Mouse (Mus musculus) liver, embryonic 12.5 days (tissue): ENCODE results near the gene Otud4. TPM values are rescaled to one million over a fixed set of nuclear protein-coding genes. Genes with fewer than 3 reads are reported as not detected.

ENCODE experiments used
- ATAC-seq: fragments of 200-750 bp; cut with Nextera tagmentation; 2 replicates; pipeline ENCODE4 v1.8.0; 2017; ENCODE audit warnings: moderate number of reproducible peaks, mild to moderate bottlenecking, moderate library complexity
- H3K27ac ChIP-seq: fragments of 300-500 bp; sonication (generic); 2 replicates; pipeline ENCODE4 v1.5.1; 2016; ENCODE audit warnings: mild to moderate bottlenecking
- H3K27me3 ChIP-seq: fragments of 300-500 bp; sonication (generic); replicated peaks from 2 replicates; pipeline ENCODE4 v1.6.1; 2016; ENCODE audit warnings: mild to moderate bottlenecking, moderate library complexity
- H3K36me3 ChIP-seq: fragments of 300-500 bp; sonication (generic); 2 replicates; pipeline ENCODE4 v1.6.1; 2016; ENCODE audit warnings: mild to moderate bottlenecking, moderate library complexity
- H3K4me1 ChIP-seq: fragments of 300-500 bp; sonication (generic); 2 replicates; pipeline ENCODE4 v1.6.1; 2016
- H3K4me2 ChIP-seq: fragments of 300-500 bp; sonication (generic); 2 replicates; pipeline ENCODE4 v1.6.1; 2016; ENCODE audit warnings: mild to moderate bottlenecking, moderate library complexity
- H3K4me3 ChIP-seq: fragments of 300-500 bp; sonication (generic); 2 replicates; pipeline ENCODE4 v1.5.1; 2016; ENCODE audit warnings: mild to moderate bottlenecking, moderate library complexity
- H3K9ac ChIP-seq: fragments of 300-500 bp; sonication (generic); 2 replicates; pipeline ENCODE4 v1.6.1; 2016; ENCODE audit warnings: mild to moderate bottlenecking, moderate library complexity
- H3K9me3 ChIP-seq: fragments of 300-500 bp; sonication (generic); replicated peaks from 2 replicates; pipeline ENCODE4 v1.6.1; 2016; ENCODE audit warnings: mild to moderate bottlenecking, moderate library complexity
- WGBS: fragments of 180-500 bp; shearing (Covaris S2); methylation state at CpG from one replicate; pipeline ENCODE4 v1.1.7; 2016; ENCODE audit not compliant: insufficient replicate concordance; 5-methylcytosine and 5-hydroxymethylcytosine counted together
- polyA plus RNA-seq: library from polyadenylated mRNA; unstranded; fragments of >200 nt; fragmentation: Nextera tagmentation; extraction: Ambion mirVana; gene quantifications from 2 replicates; pipeline ENCODE4 v1.2.1, GENCODE M21; 2016

Otud4 gene
- polyA plus RNA-seq, 1 experiment from 2014 or later, result 17.2 TPM

GRCm38 (mm10) chr8:79711064-79711961 lies 71.9 kb downstream of the Otud4 start, which contains the start of the genes Abce1 and Anapc10:
Gene Abce1, minus strand, starts transcription at chr8:79711740.
Gene Anapc10, plus strand, starts transcription at chr8:79711820.
- peak within 1 kb of the TSS; percentile 92 for H3K4me3 ChIP-seq
- H3K9me3 ChIP-seq, result no peaks in the 10 kb centered on the region
- ATAC-seq, result peak; percentile 97
- H3K27me3 ChIP-seq, result no peaks in the 10 kb centered on the region
- under 1% methylated on average over 73 of the region's 73 CpGs for WGBS
- H3K27ac ChIP-seq, result peak within 1 kb of the TSS; percentile 90
- peaks cover 12% of the 10 kb centered on the region for H3K4me1 ChIP-seq
- peak within 1 kb of the TSS; percentile 81 for H3K4me2 ChIP-seq
- peaks cover 33% of the 10 kb centered on the region for H3K36me3 ChIP-seq
- H3K9ac ChIP-seq, result peak within 1 kb of the TSS; percentile 93

- 41% methylated on average over 5 of the region's 6 CpGs for WGBS
- Histone ChIP-seq H3K4me1 (peaks cover 12% of the 10 kb centered on the region), H3K27ac (no peak overlapping the region), H3K4me3 (peak overlapping the region; percentile 92), H3K4me2 (peak overlapping the region; percentile 81), H3K9me3 (no peaks in the 10 kb centered on the region), H3K36me3 (peaks cover 30% of the 10 kb centered on the region), H3K9ac (peak overlapping the region; percentile 56; the same call in 1 of the 2 replicates), H3K27me3 (no peaks in the 10 kb centered on the region)
- ATAC-seq, result no peak
Observed at GRCm38 (mm10) chr8:79712676-79713075, 73.3 kb downstream of the Otud4 start.

GRCm38 (mm10) chr8:79721537-79721936 lies 82.1 kb downstream of the Otud4 start:
- H3K4me2 ChIP-seq, result no peak overlapping the region
- no peak overlapping the region for H3K27ac ChIP-seq
- ATAC-seq, result no peak
- no peaks in the 10 kb centered on the region for H3K4me1 ChIP-seq
- H3K9ac ChIP-seq, result no peak overlapping the region
- H3K4me3 ChIP-seq, result no peak overlapping the region
- no peaks in the 10 kb centered on the region for H3K27me3 ChIP-seq
- no peaks in the 10 kb centered on the region for H3K9me3 ChIP-seq
- peaks cover 51% of the 10 kb centered on the region for H3K36me3 ChIP-seq

- Histone ChIP-seq H3K4me2 (no peak overlapping the region), H3K27me3 (no peaks in the 10 kb centered on the region), H3K9me3 (no peaks in the 10 kb centered on the region), H3K9ac (no peak overlapping the region), H3K36me3 (peaks cover 41% of the 10 kb centered on the region), H3K27ac (no peak overlapping the region), H3K4me3 (no peak overlapping the region), H3K4me1 (no peaks in the 10 kb centered on the region)
- no peak for ATAC-seq
Observed at GRCm38 (mm10) chr8:79723308-79723707, 83.9 kb downstream of the Otud4 start.

DNA sequence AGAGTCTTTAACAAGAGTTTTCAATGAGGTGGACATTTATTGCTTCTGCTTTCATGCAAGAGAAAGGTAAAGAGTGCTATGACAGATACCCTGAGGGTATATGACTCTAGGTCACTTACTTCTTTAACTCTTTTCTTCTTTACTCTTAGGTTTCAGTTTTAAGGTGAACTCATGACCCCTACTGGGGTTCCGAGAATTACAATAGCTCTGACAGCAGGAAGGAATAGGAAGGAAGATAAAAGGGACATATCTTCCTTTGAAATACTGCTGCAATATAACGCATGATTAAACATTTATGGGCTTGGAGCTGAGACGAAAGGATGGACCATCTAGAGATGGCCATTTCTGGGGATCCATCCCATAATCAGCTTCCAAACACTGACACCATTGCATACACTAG lies 85.2 kb downstream of the Otud4 start:
- WGBS, result 64% methylated on average over 3 of the region's 3 CpGs
- no peak overlapping the region for H3K4me3 ChIP-seq

More for the DNA sequence above, 85.2 kb downstream of the Otud4 start:
- H3K9me3 ChIP-seq, result no peaks in the 10 kb centered on the region
- H3K27me3 ChIP-seq, result no peaks in the 10 kb centered on the region
- peaks cover 44% of the 10 kb centered on the region for H3K36me3 ChIP-seq
- H3K27ac ChIP-seq, result no peak overlapping the region
- H3K4me2 ChIP-seq, result no peak overlapping the region
- H3K9ac ChIP-seq, result no peak overlapping the region
- no peaks in the 10 kb centered on the region for H3K4me1 ChIP-seq
- ATAC-seq, result no peak

Other genes with a start within 250 kb of the Otud4 start
- gene Smad1, start 240.1 kb upstream of the Otud4 start, polyA plus RNA-seq, result 9.5 and 9.6 TPM in 2 replicates
- 119 and 124 TPM in 2 replicates for gene Abce1, start 72.1 kb downstream of the Otud4 start, polyA plus RNA-seq
- 22.1 and 22.8 TPM in 2 replicates for gene Anapc10, start 72.2 kb downstream of the Otud4 start, polyA plus RNA-seq